Mouse (Mus musculus): ENCODE results near the gene Rsph14. TPM values are rescaled to one million over a fixed set of nuclear protein-coding genes. Genes with fewer than 3 reads are reported as not detected.

The Rsph14 gene
- polyA plus RNA-seq, 1 experiment from 2014 or later = not detected

GRCm38 (mm10) chr10:75020271-75020670, 12.1 kb downstream of the Rsph14 start:
- Histone ChIP-seq H3K9me3 (ENCODE audit: control insufficient read depth, low read length) (no peaks in the 10 kb centered on the region), H3K27ac (ENCODE audit: low read depth, low read length) (no peak overlapping the region), H3K27me3 (ENCODE audit: control insufficient read depth, insufficient read depth, low read length) (0 out of 2 replicates have a peak, but pooled peaks cover 3% of the 10 kb centered on the region), H3K4me3 (ENCODE audit: low read length) (no peak overlapping the region), H3K4me1 (ENCODE audit: control insufficient read depth, insufficient read depth, low read length) (no peaks in the 10 kb centered on the region), H3K4me2 (replicated peaks; ENCODE audit: low read depth, low read length) (no peak overlapping the region), H3K36me3 (ENCODE audit: control insufficient read depth, insufficient read depth, low read length) (no peaks in the 10 kb centered on the region), H3K9ac (ENCODE audit: low read depth, low read length) (no peak overlapping the region)
- no peak for ATAC-seq (ENCODE audit: low FRiP score, low TSS enrichment)
- 22% methylated on average over 2 of the region's 2 CpGs for WGBS

GRCm38 (mm10) chr10:75016481-75016880, 15.9 kb downstream of the Rsph14 start:
- WGBS = 79% methylated on average over 4 of the region's 4 CpGs
- Histone ChIP-seq H3K9ac (ENCODE audit: low read depth, low read length) (no peak overlapping the region), H3K4me3 (ENCODE audit: low read length) (no peak overlapping the region), H3K9me3 (ENCODE audit: control insufficient read depth, low read length) (no peaks in the 10 kb centered on the region), H3K27ac (ENCODE audit: low read depth, low read length) (no peak overlapping the region), H3K27me3 (ENCODE audit: control insufficient read depth, insufficient read depth, low read length) (no peaks in the 10 kb centered on the region), H3K4me1 (ENCODE audit: control insufficient read depth, insufficient read depth, low read length) (no peaks in the 10 kb centered on the region), H3K4me2 (replicated peaks; ENCODE audit: low read depth, low read length) (no peak overlapping the region), H3K36me3 (ENCODE audit: control insufficient read depth, insufficient read depth, low read length) (no peaks in the 10 kb centered on the region)
- no peak for ATAC-seq (ENCODE audit: low FRiP score, low TSS enrichment)

- ATAC-seq (ENCODE audit: low FRiP score, low TSS enrichment) = peak; percentile 22; the same call in 1 of the 2 replicates
- Histone ChIP-seq H3K9me3 (ENCODE audit: control insufficient read depth, low read length) (no peaks in the 10 kb centered on the region), H3K4me1 (ENCODE audit: control insufficient read depth, insufficient read depth, low read length) (no peaks in the 10 kb centered on the region), H3K4me2 (replicated peaks; ENCODE audit: low read depth, low read length) (no peak overlapping the region), H3K4me3 (ENCODE audit: low read length) (no peak overlapping the region), H3K27ac (ENCODE audit: low read depth, low read length) (no peak overlapping the region), H3K9ac (ENCODE audit: low read depth, low read length) (no peak overlapping the region), H3K27me3 (ENCODE audit: control insufficient read depth, insufficient read depth, low read length) (no peaks in the 10 kb centered on the region), H3K36me3 (ENCODE audit: control insufficient read depth, insufficient read depth, low read length) (no peaks in the 10 kb centered on the region)
- 67% methylated on average over 14 of the region's 14 CpGs for WGBS
These were observed 16.9 kb downstream of the Rsph14 start for GRCm38 (mm10) chr10:75015465-75015864.

GRCm38 (mm10) chr10:75010704-75011103, 21.7 kb downstream of the Rsph14 start:
- no peak for ATAC-seq (ENCODE audit: low FRiP score, low TSS enrichment)
- WGBS = 94% methylated on average over 15 of the region's 15 CpGs
- no peaks in the 10 kb centered on the region for H3K27me3 ChIP-seq (ENCODE audit: control insufficient read depth, insufficient read depth, low read length)
- H3K4me1 ChIP-seq (ENCODE audit: control insufficient read depth, insufficient read depth, low read length) = 0 out of 2 replicates have a peak, but pooled peaks cover 2% of the 10 kb centered on the region
- no peaks in the 10 kb centered on the region for H3K36me3 ChIP-seq (ENCODE audit: control insufficient read depth, insufficient read depth, low read length)
- H3K4me2 ChIP-seq (replicated peaks; ENCODE audit: low read depth, low read length) = no peak overlapping the region
- H3K4me3 ChIP-seq (ENCODE audit: low read length) = no peak overlapping the region
- no peak overlapping the region for H3K27ac ChIP-seq (ENCODE audit: low read depth, low read length)
- no peak overlapping the region for H3K9ac ChIP-seq (ENCODE audit: low read depth, low read length)
- no peaks in the 10 kb centered on the region for H3K9me3 ChIP-seq (ENCODE audit: control insufficient read depth, low read length)

- WGBS = 28% methylated on average over 8 of the region's 8 CpGs
These were observed 25.3 kb downstream of the Rsph14 start for GRCm38 (mm10) chr10:75006889-75007662.

GRCm38 (mm10) chr10:75004067-75004466, 28.3 kb downstream of the Rsph14 start:
- 0 out of 2 replicates have a peak, but pooled peaks cover 2% of the 10 kb centered on the region for H3K4me1 ChIP-seq (ENCODE audit: control insufficient read depth, insufficient read depth, low read length)
- H3K4me3 ChIP-seq (ENCODE audit: low read length) = no peak overlapping the region
- no peak overlapping the region for H3K4me2 ChIP-seq (replicated peaks; ENCODE audit: low read depth, low read length)
- H3K36me3 ChIP-seq (ENCODE audit: control insufficient read depth, insufficient read depth, low read length) = no peaks in the 10 kb centered on the region
- no peak overlapping the region for H3K9ac ChIP-seq (ENCODE audit: low read depth, low read length)
- H3K27me3 ChIP-seq (ENCODE audit: control insufficient read depth, insufficient read depth, low read length) = no peaks in the 10 kb centered on the region
- H3K9me3 ChIP-seq (ENCODE audit: control insufficient read depth, low read length) = no peaks in the 10 kb centered on the region
- 84% methylated on average over 3 of the region's 3 CpGs for WGBS
- ATAC-seq (ENCODE audit: low FRiP score, low TSS enrichment) = no peak
- no peak overlapping the region for H3K27ac ChIP-seq (ENCODE audit: low read depth, low read length)

More at GRCm38 (mm10) chr10:75006889-75007662, 25.3 kb downstream of the Rsph14 start:
- Histone ChIP-seq H3K4me1 (ENCODE audit: control insufficient read depth, insufficient read depth, low read length) (0 out of 2 replicates have a peak, but pooled peaks cover 2% of the 10 kb centered on the region), H3K27ac (ENCODE audit: low read depth, low read length) (no peak overlapping the region), H3K4me2 (replicated peaks; ENCODE audit: low read depth, low read length) (no peak overlapping the region), H3K36me3 (ENCODE audit: control insufficient read depth, insufficient read depth, low read length) (no peaks in the 10 kb centered on the region), H3K4me3 (ENCODE audit: low read length) (no peak overlapping the region), H3K27me3 (ENCODE audit: control insufficient read depth, insufficient read depth, low read length) (no peaks in the 10 kb centered on the region), H3K9ac (ENCODE audit: low read depth, low read length) (no peak overlapping the region), H3K9me3 (ENCODE audit: control insufficient read depth, low read length) (no peaks in the 10 kb centered on the region)
- ATAC-seq (ENCODE audit: low FRiP score, low TSS enrichment) = peak; percentile 25; the same call in 1 of the 2 replicates

GRCm38 (mm10) chr10:75001391-75001790, 31.0 kb downstream of the Rsph14 start:
- Histone ChIP-seq H3K4me2 (replicated peaks; ENCODE audit: low read depth, low read length) (no peak overlapping the region), H3K4me3 (ENCODE audit: low read length) (no peak overlapping the region), H3K27ac (ENCODE audit: low read depth, low read length) (no peak overlapping the region), H3K4me1 (ENCODE audit: control insufficient read depth, insufficient read depth, low read length) (no peaks in the 10 kb centered on the region), H3K27me3 (ENCODE audit: control insufficient read depth, insufficient read depth, low read length) (no peaks in the 10 kb centered on the region), H3K9me3 (ENCODE audit: control insufficient read depth, low read length) (no peaks in the 10 kb centered on the region), H3K9ac (ENCODE audit: low read depth, low read length) (no peak overlapping the region), H3K36me3 (ENCODE audit: control insufficient read depth, insufficient read depth, low read length) (no peaks in the 10 kb centered on the region)
- 93% methylated on average over 8 of the region's 8 CpGs for WGBS
- no peak for ATAC-seq (ENCODE audit: low FRiP score, low TSS enrichment)

GRCm38 (mm10) chr10:74995377-74995776, 37.0 kb downstream of the Rsph14 start:
- Histone ChIP-seq H3K9ac (ENCODE audit: low read depth, low read length) (no peak overlapping the region), H3K36me3 (ENCODE audit: control insufficient read depth, insufficient read depth, low read length) (no peaks in the 10 kb centered on the region), H3K9me3 (ENCODE audit: control insufficient read depth, low read length) (no peaks in the 10 kb centered on the region), H3K4me1 (ENCODE audit: control insufficient read depth, insufficient read depth, low read length) (peaks cover 15% of the 10 kb centered on the region), H3K4me3 (ENCODE audit: low read length) (peak overlapping the region; percentile 17; the same call in 1 of the 2 replicates), H3K27me3 (ENCODE audit: control insufficient read depth, insufficient read depth, low read length) (no peaks in the 10 kb centered on the region), H3K4me2 (replicated peaks; ENCODE audit: low read depth, low read length) (peak overlapping the region; percentile 39), H3K27ac (ENCODE audit: low read depth, low read length) (no peak overlapping the region)
- WGBS = 1% methylated on average over 17 of the region's 17 CpGs
- no peak for ATAC-seq (ENCODE audit: low FRiP score, low TSS enrichment)

GRCm38 (mm10) chr10:74994863-74995262, 37.5 kb downstream of the Rsph14 start:
- Histone ChIP-seq H3K4me2 (replicated peaks; ENCODE audit: low read depth, low read length) (peak overlapping the region; percentile 39), H3K9me3 (ENCODE audit: control insufficient read depth, low read length) (no peaks in the 10 kb centered on the region), H3K4me3 (ENCODE audit: low read length) (no peak overlapping the region), H3K27me3 (ENCODE audit: control insufficient read depth, insufficient read depth, low read length) (no peaks in the 10 kb centered on the region), H3K9ac (ENCODE audit: low read depth, low read length) (no peak overlapping the region), H3K4me1 (ENCODE audit: control insufficient read depth, insufficient read depth, low read length) (peaks cover 18% of the 10 kb centered on the region), H3K36me3 (ENCODE audit: control insufficient read depth, insufficient read depth, low read length) (no peaks in the 10 kb centered on the region), H3K27ac (ENCODE audit: low read depth, low read length) (no peak overlapping the region)
- 12% methylated on average over 5 of the region's 5 CpGs for WGBS
- no peak for ATAC-seq (ENCODE audit: low FRiP score, low TSS enrichment)

All from kidney, embryonic 14.5 days (tissue).